In genomic region chr1:165814521-165815278, GRCm38 (mm10) we compare ENCODE assay signal across 9 mouse cellular contexts. TPM values are rescaled to one million over a fixed set of nuclear protein-coding genes. Genes with fewer than 3 reads are reported as not detected.
DNase-seq lines count a peak whose midpoint lies in the region; ATAC-seq and TF ChIP-seq lines count a peak whose summit lies in the region.
"Had no signal": no experiment of that assay in that cellular context is flagged by ENCODE, and none has a peak within 500 bp of the region (broad histone marks: within the 10 kb centered on the region; RNA-seq: fewer than 3 reads in every experiment).

No protein-coding gene starts in this region.

- DNase-seq in kidney, postnatal 14 days: peak; percentile 11
- no peak for DNase-seq in kidney, adult 11 months
- DNase-seq in embryonic facial prominence, embryonic 11.5 days (ENCODE audit: low spot score): peak; percentile 62
- DNase-seq in hindbrain, embryonic 10.5 days (ENCODE audit: low spot score): no peak
- peak; percentile 43 for DNase-seq in midbrain, postnatal 0 days (ENCODE audit: low spot score)
- DNase-seq in right cerebral cortex, postnatal 14 days: no peak
- DNase-seq in frontal cortex, postnatal 25 days (ENCODE audit: low spot score in 2 of 2): no peak
- DNase-seq: left cerebral cortex, postnatal 4 days had no signal

- TF ChIP-seq CTCF in midbrain, postnatal 0 days (IDR thresholded peaks at IDR 0.05): no peak

- no peak; the same call in 1 of the 2 replicates for ATAC-seq in embryonic facial prominence, embryonic 11.5 days (replicated peaks; ENCODE audit: insufficient number of reproducible peaks, low FRiP score, low TSS enrichment, low read depth)
- no peak for ATAC-seq in midbrain, postnatal 0 days (ENCODE audit: low FRiP score)
- ATAC-seq in granulocyte monocyte progenitor cell, adult 5-6 weeks (replicated peaks; ENCODE audit: poor library complexity, severe bottlenecking): no peak

- H3K27ac ChIP-seq in embryonic facial prominence, embryonic 11.5 days (replicated peaks; ENCODE audit: low read depth, low read length): peak overlapping the region; percentile 38; the same call in 1 of the 2 replicates
- H3K27ac ChIP-seq in hindbrain, embryonic 10.5 days: peak overlapping the region; percentile 89
- H3K27ac ChIP-seq in midbrain, postnatal 0 days (ENCODE audit: low read depth, low read length): no peak overlapping the region

- no peaks in the 10 kb centered on the region for H3K9me3 ChIP-seq in embryonic facial prominence, embryonic 11.5 days (replicated peaks; ENCODE audit: control insufficient read depth, low read length)
- H3K9me3 ChIP-seq in hindbrain, embryonic 10.5 days: no peaks in the 10 kb centered on the region
- no peaks in the 10 kb centered on the region for H3K9me3 ChIP-seq in midbrain, postnatal 0 days (ENCODE audit: low read length)

- peak overlapping the region; percentile 18; the same call in 1 of the 2 replicates for H3K9ac ChIP-seq in embryonic facial prominence, embryonic 11.5 days (replicated peaks; ENCODE audit: low read length)
- H3K9ac ChIP-seq in midbrain, postnatal 0 days (replicated peaks; ENCODE audit: low read length, poor library complexity, severe bottlenecking): no peak overlapping the region

- H3K4me1 ChIP-seq in embryonic facial prominence, embryonic 11.5 days (ENCODE audit: control insufficient read depth, insufficient read depth, low read length): peaks cover 5% of the 10 kb centered on the region; the same call in 1 of the 2 replicates
- peaks cover 68% of the 10 kb centered on the region for H3K4me1 ChIP-seq in hindbrain, embryonic 10.5 days (replicated peaks)
- H3K4me1 ChIP-seq in midbrain, postnatal 0 days (ENCODE audit: insufficient read depth, low read length): 0 out of 2 replicates have a peak, but pooled peaks cover 11% of the 10 kb centered on the region

- 19% methylated on average over 14 of the region's 14 CpGs for WGBS in embryonic facial prominence, embryonic 11.5 days
- WGBS in hindbrain, embryonic 10.5 days: 15% methylated on average over 14 of the region's 14 CpGs
- 17% methylated on average over 14 of the region's 14 CpGs for WGBS in midbrain, postnatal 0 days

- no peaks in the 10 kb centered on the region for H3K36me3 ChIP-seq in embryonic facial prominence, embryonic 11.5 days (replicated peaks; ENCODE audit: control insufficient read depth, insufficient read depth, low read depth, low read length)
- H3K36me3 ChIP-seq in hindbrain, embryonic 10.5 days: no peaks in the 10 kb centered on the region
- H3K36me3 ChIP-seq in midbrain, postnatal 0 days (ENCODE audit: insufficient read depth, low read length): no peaks in the 10 kb centered on the region

- no peak overlapping the region for H3K4me3 ChIP-seq in embryonic facial prominence, embryonic 11.5 days (ENCODE audit: low read depth, low read length)
- peak overlapping the region; percentile 34 for H3K4me3 ChIP-seq in hindbrain, embryonic 10.5 days
- H3K4me3 ChIP-seq in midbrain, postnatal 0 days (ENCODE audit: low read depth, low read length): no peak overlapping the region

- H3K4me2 ChIP-seq in embryonic facial prominence, embryonic 11.5 days (ENCODE audit: low read depth, low read length): no peak overlapping the region
- H3K4me2 ChIP-seq in midbrain, postnatal 0 days (ENCODE audit: low read depth, low read length, poor library complexity, severe bottlenecking): peak overlapping the region; percentile 1; the same call in 1 of the 2 replicates

- H3K27me3 ChIP-seq in embryonic facial prominence, embryonic 11.5 days (ENCODE audit: control insufficient read depth, insufficient read depth, low read length): no peaks in the 10 kb centered on the region; the same call in 1 of the 2 replicates
- peaks cover 63% of the 10 kb centered on the region for H3K27me3 ChIP-seq in hindbrain, embryonic 10.5 days (ENCODE audit: insufficient read depth, poor library complexity, severe bottlenecking)
- no peaks in the 10 kb centered on the region; the same call in 1 of the 2 replicates for H3K27me3 ChIP-seq in midbrain, postnatal 0 days (ENCODE audit: insufficient read depth, low read length)

RNA-seq across cellular contexts. Expression of gene Cd247, which starts 26.2 kb away (rescaled TPM):
- polyA plus RNA-seq in embryonic facial prominence, embryonic 11.5 days (2014; fragmentation: Nextera tagmentation; extraction: Ambion mirVana): 1.2 and 2.2 TPM in 2 replicates
- 1.0 and 1.2 TPM in 2 replicates for polyA plus RNA-seq in hindbrain, embryonic 10.5 days (2016; fragmentation: Nextera tagmentation; extraction: Ambion mirVana)
- total RNA-seq in midbrain, postnatal 0 days (2014; rRNA removed): 0.66 TPM in 1 of 2 replicates, not detected in the other
- polyA plus RNA-seq in midbrain, postnatal 0 days (2015; fragmentation: Nextera tagmentation; extraction: Ambion mirVana): 0.59 and 0.83 TPM in 2 replicates
- not detected in 2 replicates for total RNA-seq in granulocyte monocyte progenitor cell, adult 5-6 weeks (2014; fragmentation: Nextera tagmentation)
- 0.26 and 0.56 TPM in 2 replicates for total RNA-seq in granulocyte monocyte progenitor cell, adult 5-6 weeks (2017)

RNA-seq across cellular contexts. Expression of gene Creg1, which starts 51.2 kb away (rescaled TPM):
- 45.8 and 57.2 TPM in 2 replicates for polyA plus RNA-seq in embryonic facial prominence, embryonic 11.5 days (2014; fragmentation: Nextera tagmentation; extraction: Ambion mirVana)
- 30.0 and 40.7 TPM in 2 replicates for polyA plus RNA-seq in hindbrain, embryonic 10.5 days (2016; fragmentation: Nextera tagmentation; extraction: Ambion mirVana)
- 21.3 and 22.7 TPM in 2 replicates for total RNA-seq in midbrain, postnatal 0 days (2014; rRNA removed)
- 47.0 and 49.1 TPM in 2 replicates for polyA plus RNA-seq in midbrain, postnatal 0 days (2015; fragmentation: Nextera tagmentation; extraction: Ambion mirVana)
- total RNA-seq in granulocyte monocyte progenitor cell, adult 5-6 weeks (2014; fragmentation: Nextera tagmentation): 133 and 240 TPM in 2 replicates
- 110 and 206 TPM in 2 replicates for total RNA-seq in granulocyte monocyte progenitor cell, adult 5-6 weeks (2017)

Comparison
In these comparisons a context has a peak if more than half of its experiments do, and no peak if none do; other contexts are left out.
1. DNase-seq: peak in kidney, postnatal 14 days (single experiment), embryonic facial prominence, embryonic 11.5 days (single experiment) and midbrain, postnatal 0 days (single experiment); none in kidney, adult 11 months (single experiment), hindbrain, embryonic 10.5 days (single experiment), right cerebral cortex, postnatal 14 days (single experiment) and frontal cortex, postnatal 25 days (0 of 2).